In the genomic region with DNA sequence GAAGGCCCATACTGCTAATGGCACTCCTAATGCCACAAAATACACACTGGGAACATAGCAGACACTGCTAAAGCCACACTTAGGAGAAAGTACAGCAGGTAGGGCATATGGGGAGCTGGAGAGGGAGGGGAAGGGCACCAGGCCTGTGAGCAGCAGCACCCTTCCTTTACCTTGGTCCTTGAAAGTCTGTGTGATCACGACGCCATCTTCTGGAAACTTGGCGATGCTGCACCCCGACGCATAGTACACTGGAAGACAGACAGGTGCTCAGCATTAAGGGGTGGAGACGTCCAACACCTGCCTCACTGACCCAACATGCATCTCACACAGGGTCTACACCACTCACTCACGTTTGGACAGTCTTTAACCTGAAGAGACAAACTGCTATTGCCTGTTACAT, we compare ENCODE assay signal across 14 mouse cellular contexts. TPM values are rescaled to one million over a fixed set of nuclear protein-coding genes. Genes with fewer than 3 reads are reported as not detected.
DNase-seq lines count a peak whose midpoint lies in the region; ATAC-seq and TF ChIP-seq lines count a peak whose summit lies in the region.
"Had no signal": no experiment of that assay in that cellular context is flagged by ENCODE, and none has a peak within 500 bp of the region (broad histone marks: within the 10 kb centered on the region; RNA-seq: fewer than 3 reads in every experiment).

No protein-coding gene starts in this region.

- no peak for ATAC-seq in megakaryocyte, adult 5-6 weeks (ENCODE audit: poor library complexity, severe bottlenecking)
- ATAC-seq: Patski had no signal

- no peak overlapping the region for H3K27ac ChIP-seq in gastrocnemius, adult 2 months
- H3K27ac ChIP-seq: forebrain, embryonic 10.5 days; heart, embryonic 13.5 days; kidney, embryonic 15.5 days; limb, embryonic 10.5 days had no signal

- H3K9me3 ChIP-seq in megakaryocyte, embryonic 14.5 days = no peaks in the 10 kb centered on the region
- H3K9me3 ChIP-seq: forebrain, embryonic 10.5 days; heart, embryonic 13.5 days; kidney, embryonic 15.5 days; limb, embryonic 10.5 days had no signal

- H3K36me3 ChIP-seq in megakaryocyte, embryonic 14.5 days (replicated peaks; ENCODE audit: low read length) = peaks cover 97% of the 10 kb centered on the region

- H3K4me1 ChIP-seq in megakaryocyte, embryonic 14.5 days = peaks cover 14% of the 10 kb centered on the region
- H3K4me1 ChIP-seq: kidney, embryonic 15.5 days; limb, embryonic 10.5 days had no signal

- no peak for DNase-seq in gastrocnemius, adult 2 months
- DNase-seq in gastrocnemius, adult 18-20 months (ENCODE audit: low spot score) = no peak
- peak; percentile 73 for DNase-seq in R1 (ENCODE audit: low read depth, low spot score)
- peak; percentile 49 for DNase-seq in retina, postnatal 1 day
- no peak for DNase-seq in right cerebral cortex, adult 2 months (ENCODE audit: low spot score in 2 of 2)
- DNase-seq in cerebellum, adult 18-20 months = no peak

- H3K27me3 ChIP-seq in megakaryocyte, embryonic 14.5 days (replicated peaks) = no peaks in the 10 kb centered on the region
- H3K27me3 ChIP-seq: heart, embryonic 13.5 days; kidney, embryonic 15.5 days; Patski had no signal

- peak; percentile 16; the same call in 1 of the 2 replicates for TF ChIP-seq CTCF in gastrocnemius, adult 2 months (IDR thresholded peaks at IDR 0.05)

- intact Hi-C loops in gastrocnemius, adult 2 months (cut with DNase I) = no loop called here

- H3K4me3 ChIP-seq in gastrocnemius, adult 2 months = no peak overlapping the region
- peak overlapping the region; percentile 38 for H3K4me3 ChIP-seq in megakaryocyte, embryonic 14.5 days (replicated peaks)
- H3K4me3 ChIP-seq: forebrain, embryonic 10.5 days; heart, embryonic 13.5 days; kidney, embryonic 15.5 days; limb, embryonic 10.5 days had no signal

RNA-seq across cellular contexts. Expression of gene Slc38a8, which starts 18.6 kb away (rescaled TPM):
- total RNA-seq in gastrocnemius, adult 2 months (2021) = not detected
- not detected for total RNA-seq in gastrocnemius, adult 18-20 months (2021)
- not detected in 2 replicates for polyA plus RNA-seq in megakaryocyte, embryonic 14.5 days (2012; ENCODE audit: insufficient read depth, low replicate concordance)
- not detected in 2 replicates for total RNA-seq in megakaryocyte, adult 5-6 weeks (2015)
- not detected in 2 replicates for total RNA-seq in megakaryocyte, adult 5-6 weeks (2017)
- polyA plus RNA-seq: heart, embryonic 13.5 days; kidney, embryonic 15.5 days; midbrain, embryonic 11.5 days; Patski had no signal

RNA-seq across cellular contexts. Expression of gene Mbtps1, which starts 38.4 kb away (rescaled TPM):
- total RNA-seq in gastrocnemius, adult 2 months (2021) = 10 to 100 TPM; 28.6 to 28.7 TPM
- total RNA-seq in gastrocnemius, adult 18-20 months (2021) = 10 to 100 TPM; 20.2 to 21.1 TPM
- polyA plus RNA-seq in megakaryocyte, embryonic 14.5 days (2012; ENCODE audit: insufficient read depth, low replicate concordance) = 27.0 and 63.9 TPM in 2 replicates
- total RNA-seq in megakaryocyte, adult 5-6 weeks (2015) = 27.4 and 32.8 TPM in 2 replicates
- total RNA-seq in megakaryocyte, adult 5-6 weeks (2017) = 28.5 and 33.7 TPM in 2 replicates

RNA-seq across cellular contexts. Expression of gene Hsdl1, which starts 54.9 kb away (rescaled TPM):
- 10 to 100 TPM; 15.9 to 16.6 TPM for total RNA-seq in gastrocnemius, adult 2 months (2021)
- total RNA-seq in gastrocnemius, adult 18-20 months (2021) = 10 to 100 TPM; 13.4 to 16.3 TPM
- 24.5 and 29.2 TPM in 2 replicates for polyA plus RNA-seq in megakaryocyte, embryonic 14.5 days (2012; ENCODE audit: insufficient read depth, low replicate concordance)
- 9.1 and 11.5 TPM in 2 replicates for total RNA-seq in megakaryocyte, adult 5-6 weeks (2015)
- 32.3 and 40.9 TPM in 2 replicates for total RNA-seq in megakaryocyte, adult 5-6 weeks (2017)

RNA-seq across cellular contexts. Expression of gene Dnaaf1, which starts 54.9 kb away (rescaled TPM):
- not detected for total RNA-seq in gastrocnemius, adult 2 months (2021)
- total RNA-seq in gastrocnemius, adult 18-20 months (2021) = not detected
- polyA plus RNA-seq in megakaryocyte, embryonic 14.5 days (2012; ENCODE audit: insufficient read depth, low replicate concordance) = not detected in 2 replicates
- total RNA-seq in megakaryocyte, adult 5-6 weeks (2015) = not detected in 2 replicates
- 0.33 TPM in 1 of 2 replicates, not detected in the other for total RNA-seq in megakaryocyte, adult 5-6 weeks (2017)

Comparison
In these comparisons a context has a peak if more than half of its experiments do, and no peak if none do; other contexts are left out.
1. DNase-seq: peak in R1 (single experiment) and retina, postnatal 1 day (single experiment); none in gastrocnemius, adult 2 months (single experiment), gastrocnemius, adult 18-20 months (single experiment), right cerebral cortex, adult 2 months (0 of 2) and cerebellum, adult 18-20 months (0 of 2).